Mouse (Mus musculus) midbrain, postnatal 0 days (tissue): ENCODE data around the gene Mmp15. TPM values are rescaled to one million over a fixed set of nuclear protein-coding genes. Genes with fewer than 3 reads are reported as not detected.

Source experiments
- ATAC-seq: fragments of 200-750 bp; cut with Nextera tagmentation; 2 replicates; pipeline ENCODE4 v1.8.0; 2017; ENCODE audit warnings: moderate number of reproducible peaks, mild to moderate bottlenecking, moderate TSS enrichment, moderate library complexity; ENCODE audit not compliant: low FRiP score
- DNase-seq: peaks from one replicate; pipeline ENCODE4 v3.0.0-alpha.2; 2015; ENCODE audit warnings: low spot score
- H3K27ac ChIP-seq: fragments of 300-500 bp; sonication (generic); 2 replicates; pipeline ENCODE4 v1.5.1; 2014; ENCODE audit warnings: low read depth, mild to moderate bottlenecking, low read length, mixed read lengths
- H3K27me3 ChIP-seq: fragments of 300-500 bp; sonication (generic); 2 replicates; pipeline ENCODE4 v1.6.1; 2014; ENCODE audit warnings: low read length, control low read depth, mixed read lengths; ENCODE audit not compliant: insufficient read depth
- H3K36me3 ChIP-seq: fragments of 300-500 bp; sonication (generic); 2 replicates; pipeline ENCODE4 v1.6.1; 2014; ENCODE audit warnings: low read length, control low read depth, mixed read lengths; ENCODE audit not compliant: insufficient read depth
- H3K4me1 ChIP-seq: fragments of 300-500 bp; sonication (generic); 2 replicates; pipeline ENCODE4 v1.6.1; 2014; ENCODE audit warnings: mild to moderate bottlenecking, control low read depth, antibody characterized with exemption, low read length, mixed read lengths; ENCODE audit not compliant: insufficient read depth
- H3K4me2 ChIP-seq: fragments of 300-500 bp; sonication (generic); 2 replicates; pipeline ENCODE4 v1.6.1; 2014; ENCODE audit warnings: low read depth, mild to moderate bottlenecking, low read length, mixed read lengths; ENCODE audit not compliant: poor library complexity, severe bottlenecking
- H3K4me3 ChIP-seq: fragments of 300-500 bp; sonication (generic); 2 replicates; pipeline ENCODE4 v1.5.1; 2014; ENCODE audit warnings: low read depth, mild to moderate bottlenecking, low read length, moderate library complexity
- H3K9ac ChIP-seq: fragments of 300-500 bp; sonication (generic); replicated peaks from 2 replicates; pipeline ENCODE4 v1.6.1; 2014; ENCODE audit warnings: mild to moderate bottlenecking, low read length, moderate library complexity, mixed read lengths; ENCODE audit not compliant: poor library complexity, severe bottlenecking
- H3K9me3 ChIP-seq: fragments of 300-500 bp; sonication (generic); 2 replicates; pipeline ENCODE4 v1.6.1; 2016; ENCODE audit warnings: low read length, control low read depth
- CTCF ChIP-seq: IDR thresholded peaks from 2 replicates; pipeline ENCODE4 v1.5.1; 2016; ENCODE audit warnings: antibody characterized with exemption, mild to moderate bottlenecking
- WGBS: fragments of 180-500 bp; shearing (Covaris S2); extraction: QIAGEN DNeasy Blood & Tissue Kit; methylation state at CpG from one replicate; pipeline ENCODE4 v1.1.7; 2014; 5-methylcytosine and 5-hydroxymethylcytosine counted together
- polyA plus RNA-seq: library from polyadenylated mRNA; unstranded; fragments of >200 nt; fragmentation: Nextera tagmentation; extraction: Ambion mirVana; gene quantifications from 2 replicates; pipeline ENCODE4 v1.2.1, GENCODE M21; 2015
- total RNA-seq: library from RNA; depleted of rRNA; stranded (reverse); fragments of >200 nt; gene quantifications from 2 replicates; pipeline ENCODE4 v1.2.3, GENCODE M21; 2014

Gene Mmp15
- total and polyA plus RNA-seq, 2 experiments from 2014 or later: 13.7 to 59.1 TPM

- DNase-seq (no peak), ATAC-seq (no peak)
- Histone ChIP-seq H3K36me3 (no peaks in the 10 kb centered on the region), H3K4me3 (no peak overlapping the region), H3K9ac (no peak overlapping the region), H3K4me2 (no peak overlapping the region), H3K27me3 (no peaks in the 10 kb centered on the region), H3K4me1 (no peaks in the 10 kb centered on the region; the same call in 1 of the 2 replicates), H3K9me3 (no peaks in the 10 kb centered on the region), H3K27ac (no peak overlapping the region)
- TF ChIP-seq CTCF: no peak
- 90% methylated on average over 6 of the region's 6 CpGs for WGBS
These were observed 38.2 kb upstream of the Mmp15 start for GRCm38 (mm10) chr8:95313857-95314256.

- Histone ChIP-seq H3K4me3 (no peak overlapping the region), H3K4me2 (no peak overlapping the region), H3K36me3 (no peaks in the 10 kb centered on the region), H3K9me3 (no peaks in the 10 kb centered on the region), H3K27me3 (no peaks in the 10 kb centered on the region), H3K9ac (no peak overlapping the region), H3K4me1 (no peaks in the 10 kb centered on the region; the same call in 1 of the 2 replicates), H3K27ac (no peak overlapping the region)
- ATAC-seq (no peak), DNase-seq (no peak)
- no peak for TF ChIP-seq CTCF
- WGBS: 93% methylated on average over 2 of the region's 2 CpGs
These were observed 37.4 kb upstream of the Mmp15 start for GRCm38 (mm10) chr8:95314707-95315106.

- WGBS: 89% methylated on average over 1 of the region's 1 CpGs
- no peaks in the 10 kb centered on the region for H3K27me3 ChIP-seq
- no peak overlapping the region for H3K4me3 ChIP-seq
- H3K27ac ChIP-seq: no peak overlapping the region
- no peaks in the 10 kb centered on the region for H3K36me3 ChIP-seq
- no peak for DNase-seq
- H3K9me3 ChIP-seq: no peaks in the 10 kb centered on the region
- H3K4me1 ChIP-seq: no peaks in the 10 kb centered on the region; the same call in 1 of the 2 replicates
- ATAC-seq: no peak
- TF ChIP-seq CTCF: no peak
- H3K4me2 ChIP-seq: no peak overlapping the region
- H3K9ac ChIP-seq: no peak overlapping the region
These were observed 36.7 kb upstream of the Mmp15 start for GRCm38 (mm10) chr8:95315350-95315749.

GRCm38 (mm10) chr8:95320224-95321139 is 31.6 kb upstream of the Mmp15 start:
- peak; percentile 67 for DNase-seq
- H3K4me2 ChIP-seq: peak overlapping the region; percentile 87
- H3K4me1 ChIP-seq: no peaks in the 10 kb centered on the region; the same call in 1 of the 2 replicates
- 5% methylated on average over 37 of the region's 41 CpGs for WGBS
- H3K4me3 ChIP-seq: peak overlapping the region; percentile 41
- TF ChIP-seq CTCF: peak; percentile 66
- H3K36me3 ChIP-seq: no peaks in the 10 kb centered on the region
- ATAC-seq: peak; percentile 53
- H3K9me3 ChIP-seq: no peaks in the 10 kb centered on the region
- no peaks in the 10 kb centered on the region for H3K27me3 ChIP-seq
- 0 out of 2 replicates have a peak overlapping the region, but pooled peaks have one; percentile 3 for H3K27ac ChIP-seq
- H3K9ac ChIP-seq: peak overlapping the region; percentile 55

GRCm38 (mm10) chr8:95323201-95323600 is 28.9 kb upstream of the Mmp15 start:
- H3K27me3 ChIP-seq: no peaks in the 10 kb centered on the region
- H3K27ac ChIP-seq: no peak overlapping the region
- no peak overlapping the region for H3K4me2 ChIP-seq
- 79% methylated on average over 3 of the region's 3 CpGs for WGBS
- H3K9me3 ChIP-seq: no peaks in the 10 kb centered on the region
- TF ChIP-seq CTCF: no peak
- H3K36me3 ChIP-seq: peaks cover 20% of the 10 kb centered on the region
- H3K4me1 ChIP-seq: no peaks in the 10 kb centered on the region; the same call in 1 of the 2 replicates
- ATAC-seq (no peak), DNase-seq (no peak)
- no peak overlapping the region for H3K9ac ChIP-seq
- H3K4me3 ChIP-seq: no peak overlapping the region

GRCm38 (mm10) chr8:95324646-95325045 is 27.4 kb upstream of the Mmp15 start:
- Histone ChIP-seq H3K4me2 (no peak overlapping the region), H3K4me1 (no peaks in the 10 kb centered on the region; the same call in 1 of the 2 replicates), H3K9ac (no peak overlapping the region), H3K36me3 (peaks cover 34% of the 10 kb centered on the region), H3K27me3 (no peaks in the 10 kb centered on the region), H3K9me3 (no peaks in the 10 kb centered on the region), H3K4me3 (no peak overlapping the region), H3K27ac (no peak overlapping the region)
- DNase-seq (no peak), ATAC-seq (no peak)
- WGBS: 32% methylated on average over 5 of the region's 5 CpGs
- TF ChIP-seq CTCF: no peak
